Mouse (Mus musculus) lung, embryonic 16.5 days (tissue): ENCODE measurements around the gene Arl2bp. TPM values are rescaled to one million over a fixed set of nuclear protein-coding genes. Genes with fewer than 3 reads are reported as not detected.

Experiments
- ATAC-seq: fragments of 200-750 bp; cut with Nextera tagmentation; 2 replicates; pipeline ENCODE4 v1.8.0; 2017; ENCODE audit warnings: low read depth, mild to moderate bottlenecking, moderate library complexity
- H3K27ac ChIP-seq: fragments of 300-500 bp; sonication (generic); 2 replicates; pipeline ENCODE4 v1.5.1; 2014; ENCODE audit warnings: mild to moderate bottlenecking, control low read depth, low read length
- H3K27me3 ChIP-seq: fragments of 300-500 bp; sonication (generic); 2 replicates; pipeline ENCODE4 v1.6.1; 2014; ENCODE audit warnings: low read depth, low read length, mixed read lengths; ENCODE audit not compliant: control insufficient read depth, insufficient read depth
- H3K36me3 ChIP-seq: fragments of 300-500 bp; sonication (generic); 2 replicates; pipeline ENCODE4 v1.6.1; 2014; ENCODE audit warnings: low read length; ENCODE audit not compliant: control insufficient read depth, insufficient read depth
- H3K4me1 ChIP-seq: fragments of 300-500 bp; sonication (generic); replicated peaks from 2 replicates; pipeline ENCODE4 v1.6.1; 2014; ENCODE audit warnings: low read length, mixed read lengths; ENCODE audit not compliant: control insufficient read depth, insufficient read depth
- H3K4me2 ChIP-seq: fragments of 300-500 bp; sonication (generic); 2 replicates; pipeline ENCODE4 v1.6.1; 2014; ENCODE audit warnings: low read depth, low read length, control low read depth
- H3K4me3 ChIP-seq: fragments of 300-500 bp; sonication (generic); 2 replicates; pipeline ENCODE4 v1.5.1; 2014; ENCODE audit warnings: mild to moderate bottlenecking, low read length, control low read depth
- H3K9ac ChIP-seq: fragments of 300-500 bp; sonication (generic); 2 replicates; pipeline ENCODE4 v1.6.1; 2014; ENCODE audit warnings: low read length, control low read depth
- H3K9me3 ChIP-seq: fragments of 300-500 bp; sonication (generic); 2 replicates; pipeline ENCODE4 v1.6.1; 2016; ENCODE audit warnings: low read length; ENCODE audit not compliant: control insufficient read depth
- WGBS: fragments of 180-500 bp; shearing (Covaris S2); extraction: QIAGEN DNeasy Blood & Tissue Kit; methylation state at CpG from one replicate; pipeline ENCODE4 v1.1.7; 2014; 5-methylcytosine and 5-hydroxymethylcytosine counted together
- polyA plus RNA-seq: library from polyadenylated mRNA; unstranded; fragments of >200 nt; fragmentation: Nextera tagmentation; extraction: Ambion mirVana; gene quantifications from 2 replicates; pipeline ENCODE4 v1.2.1, GENCODE M21; 2015

Arl2bp gene
- polyA plus RNA-seq, 1 experiment from 2014 or later, result 118 TPM

- H3K9ac ChIP-seq, result no peak overlapping the region
- H3K4me3 ChIP-seq, result no peak overlapping the region
- H3K36me3 ChIP-seq, result no peaks in the 10 kb centered on the region
- WGBS, result 66% methylated on average over 4 of the region's 4 CpGs
- H3K4me1 ChIP-seq, result peaks cover 9% of the 10 kb centered on the region
- H3K9me3 ChIP-seq, result no peaks in the 10 kb centered on the region
- no peak overlapping the region for H3K4me2 ChIP-seq
- ATAC-seq, result no peak
- peaks cover 20% of the 10 kb centered on the region for H3K27me3 ChIP-seq
- no peak overlapping the region for H3K27ac ChIP-seq
Observed at GRCm38 (mm10) chr8:94700421-94700935, 34.1 kb downstream of the Arl2bp start.

GRCm38 (mm10) chr8:94702156-94702555 is 35.8 kb downstream of the Arl2bp start:
- H3K36me3 ChIP-seq, result no peaks in the 10 kb centered on the region
- H3K4me2 ChIP-seq, result peak overlapping the region; percentile 70
- no peaks in the 10 kb centered on the region for H3K9me3 ChIP-seq
- no peak overlapping the region for H3K4me3 ChIP-seq
- H3K27me3 ChIP-seq, result peaks cover 4% of the 10 kb centered on the region
- H3K9ac ChIP-seq, result no peak overlapping the region
- no peaks in the 10 kb centered on the region for H3K4me1 ChIP-seq
- no peak overlapping the region for H3K27ac ChIP-seq
- WGBS, result 70% methylated on average over 3 of the region's 3 CpGs
- no peak for ATAC-seq

GRCm38 (mm10) chr8:94702844-94703813 is 36.7 kb downstream of the Arl2bp start:
- peak; percentile 91 for ATAC-seq
- peak overlapping the region; percentile 61 for H3K4me3 ChIP-seq
- peak overlapping the region; percentile 57 for H3K9ac ChIP-seq
- H3K4me2 ChIP-seq, result peak overlapping the region; percentile 70
- WGBS, result under 1% methylated on average over 35 of the region's 35 CpGs
- no peaks in the 10 kb centered on the region for H3K36me3 ChIP-seq
- H3K9me3 ChIP-seq, result no peaks in the 10 kb centered on the region
- H3K27ac ChIP-seq, result peak overlapping the region; percentile 12; the same call in 1 of the 2 replicates
- H3K27me3 ChIP-seq, result 0 out of 2 replicates have a peak, but pooled peaks cover under 1% of the 10 kb centered on the region
- no peaks in the 10 kb centered on the region for H3K4me1 ChIP-seq

GRCm38 (mm10) chr8:94703972-94704668 is 37.7 kb downstream of the Arl2bp start:
- H3K9me3 ChIP-seq, result no peaks in the 10 kb centered on the region
- H3K4me1 ChIP-seq, result no peaks in the 10 kb centered on the region
- no peaks in the 10 kb centered on the region for H3K27me3 ChIP-seq
- H3K27ac ChIP-seq, result no peak overlapping the region
- under 1% methylated on average over 35 of the region's 35 CpGs for WGBS
- peak overlapping the region; percentile 88 for H3K4me2 ChIP-seq
- ATAC-seq, result peak; percentile 92
- peak overlapping the region; percentile 65 for H3K9ac ChIP-seq
- H3K36me3 ChIP-seq, result no peaks in the 10 kb centered on the region
- H3K4me3 ChIP-seq, result peak overlapping the region; percentile 61

- Histone ChIP-seq H3K4me3 (peak overlapping the region; percentile 54), H3K9me3 (no peaks in the 10 kb centered on the region), H3K4me2 (peak overlapping the region; percentile 88), H3K36me3 (no peaks in the 10 kb centered on the region), H3K27me3 (no peaks in the 10 kb centered on the region), H3K9ac (peak overlapping the region; percentile 65), H3K27ac (no peak overlapping the region), H3K4me1 (no peaks in the 10 kb centered on the region)
- ATAC-seq, result no peak
- WGBS, result 15% methylated on average over 9 of the region's 9 CpGs
Observed at GRCm38 (mm10) chr8:94704669-94704984, 38.2 kb downstream of the Arl2bp start.

GRCm38 (mm10) chr8:94705581-94706245 is 39.3 kb downstream of the Arl2bp start:
- 68% methylated on average over 10 of the region's 10 CpGs for WGBS
- Histone ChIP-seq H3K36me3 (no peaks in the 10 kb centered on the region), H3K9me3 (no peaks in the 10 kb centered on the region), H3K4me3 (no peak overlapping the region), H3K4me2 (no peak overlapping the region), H3K27ac (no peak overlapping the region), H3K9ac (no peak overlapping the region), H3K27me3 (no peaks in the 10 kb centered on the region), H3K4me1 (no peaks in the 10 kb centered on the region)
- no peak for ATAC-seq

- no peaks in the 10 kb centered on the region for H3K36me3 ChIP-seq
- no peaks in the 10 kb centered on the region for H3K9me3 ChIP-seq
- ATAC-seq, result no peak
- WGBS, result 60% methylated on average over 9 of the region's 9 CpGs
- H3K4me3 ChIP-seq, result no peak overlapping the region
- no peaks in the 10 kb centered on the region for H3K4me1 ChIP-seq
- no peaks in the 10 kb centered on the region for H3K27me3 ChIP-seq
- H3K4me2 ChIP-seq, result no peak overlapping the region
- no peak overlapping the region for H3K27ac ChIP-seq
- H3K9ac ChIP-seq, result no peak overlapping the region
Observed at GRCm38 (mm10) chr8:94706732-94707395, 40.5 kb downstream of the Arl2bp start.

GRCm38 (mm10) chr8:94710336-94710735 is 43.9 kb downstream of the Arl2bp start:
- WGBS, result 57% methylated on average over 8 of the region's 8 CpGs
- H3K9ac ChIP-seq, result no peak overlapping the region
- H3K4me2 ChIP-seq, result no peak overlapping the region
- no peaks in the 10 kb centered on the region for H3K4me1 ChIP-seq
- H3K27ac ChIP-seq, result no peak overlapping the region
- no peaks in the 10 kb centered on the region for H3K9me3 ChIP-seq
- no peak for ATAC-seq
- H3K27me3 ChIP-seq, result no peaks in the 10 kb centered on the region
- H3K4me3 ChIP-seq, result no peak overlapping the region
- H3K36me3 ChIP-seq, result no peaks in the 10 kb centered on the region
